In genomic region chr9:84030691-84031290, GRCm38 (mm10) we compare ENCODE assay signal across 19 mouse cellular contexts.
DNase-seq lines count a peak whose midpoint lies in the region; ATAC-seq and TF ChIP-seq lines count a peak whose summit lies in the region.
"Had no signal": no experiment of that assay in that cellular context is flagged by ENCODE, and none has a peak within 500 bp of the region (broad histone marks: within the 10 kb centered on the region; RNA-seq: fewer than 3 reads in every experiment).

No protein-coding gene starts in this region.

- no peak for TF ChIP-seq CTCF in lung, adult 2 months (IDR thresholded peaks at IDR 0.05; ENCODE audit: insufficient read depth, low read length)

- H3K27ac ChIP-seq in hindbrain, embryonic 12.5 days = peak overlapping the region; percentile 30; the same call in 1 of the 2 replicates
- no peak overlapping the region for H3K27ac ChIP-seq in hindbrain, embryonic 16.5 days (ENCODE audit: low read depth, low read length)
- no peak overlapping the region for H3K27ac ChIP-seq in lung, embryonic 15.5 days
- H3K27ac ChIP-seq: forebrain, embryonic 12.5 days; heart, adult 2 months; hindbrain, embryonic 14.5 days had no signal

- 68% methylated on average over 6 of the region's 6 CpGs for WGBS in hindbrain, embryonic 12.5 days
- 62% methylated on average over 6 of the region's 6 CpGs for WGBS in hindbrain, embryonic 16.5 days
- whole genome bisulfite sequencing in lung, embryonic 15.5 days = 46% methylated on average over 6 of the region's 6 CpGs
- 57% methylated on average over 6 of the region's 6 CpGs for WGBS in lung, adult 2 months

- peaks cover 23% of the 10 kb centered on the region for H3K4me1 ChIP-seq in hindbrain, embryonic 12.5 days
- peaks cover 6% of the 10 kb centered on the region for H3K4me1 ChIP-seq in hindbrain, embryonic 16.5 days (ENCODE audit: control insufficient read depth, insufficient read depth, low read depth, low read length)
- H3K4me1 ChIP-seq in lung, embryonic 15.5 days = peaks cover 18% of the 10 kb centered on the region
- H3K4me1 ChIP-seq in lung, adult 2 months (ENCODE audit: control insufficient read depth, insufficient read depth, low read length) = no peaks in the 10 kb centered on the region

- no peak for ATAC-seq in hindbrain, embryonic 12.5 days (ENCODE audit: low FRiP score)
- no peak for ATAC-seq in hindbrain, embryonic 16.5 days
- peak; percentile 53; the same call in 1 of the 2 replicates for ATAC-seq in lung, embryonic 15.5 days (ENCODE audit: borderline replicate concordance, extremely low read depth, low FRiP score, low TSS enrichment)
- peak; percentile 44 for ATAC-seq in megakaryocyte progenitor cell, adult 5-6 weeks (replicated peaks; ENCODE audit: poor library complexity)

- no peak overlapping the region for H3K9ac ChIP-seq in hindbrain, embryonic 12.5 days
- H3K9ac ChIP-seq in hindbrain, embryonic 16.5 days (ENCODE audit: low read depth, low read length) = no peak overlapping the region
- H3K9ac ChIP-seq in lung, embryonic 15.5 days = no peak overlapping the region
- H3K9ac ChIP-seq: forebrain, embryonic 12.5 days; hindbrain, embryonic 14.5 days had no signal

- H3K4me2 ChIP-seq in hindbrain, embryonic 12.5 days (replicated peaks) = no peak overlapping the region
- H3K4me2 ChIP-seq in hindbrain, embryonic 16.5 days (ENCODE audit: low read length) = no peak overlapping the region
- H3K4me2 ChIP-seq in lung, embryonic 15.5 days = no peak overlapping the region
- H3K4me2 ChIP-seq: forebrain, embryonic 12.5 days; hindbrain, embryonic 14.5 days had no signal

- no peak for DNase-seq in lung, adult 2 months
- DNase-seq in Muller cell, postnatal 12 days (ENCODE audit: inconsistent ontology term) = peak; percentile 22
- no peak for DNase-seq in cerebellum, postnatal 14 days
- no peak for DNase-seq in urinary bladder, adult 2 months (ENCODE audit: low spot score)
- DNase-seq: adrenal gland, adult 2 months; cerebellum, adult 2 months; gastrocnemius, postnatal 10 days; heart, adult 2 months; kidney, adult 11 months; lung, postnatal 4 days; midbrain, embryonic 14.5 days; right cerebral cortex, adult 18-20 months had no signal

- no peaks in the 10 kb centered on the region for H3K27me3 ChIP-seq in hindbrain, embryonic 12.5 days
- H3K27me3 ChIP-seq in hindbrain, embryonic 16.5 days (replicated peaks; ENCODE audit: control insufficient read depth, insufficient read depth, low read length) = no peaks in the 10 kb centered on the region
- no peaks in the 10 kb centered on the region for H3K27me3 ChIP-seq in lung, embryonic 15.5 days
- H3K27me3 ChIP-seq: forebrain, embryonic 12.5 days had no signal

- TF ChIP-seq POLR2A in lung, adult 2 months (IDR thresholded peaks at IDR 0.05; ENCODE audit: borderline replicate concordance, extremely low read depth, low read depth, low read length) = no peak

- H3K4me3 ChIP-seq in hindbrain, embryonic 12.5 days = no peak overlapping the region
- H3K4me3 ChIP-seq in hindbrain, embryonic 16.5 days (ENCODE audit: low read length) = no peak overlapping the region
- no peak overlapping the region for H3K4me3 ChIP-seq in lung, embryonic 15.5 days
- H3K4me3 ChIP-seq in lung, adult 2 months (replicated peaks; ENCODE audit: extremely low read depth, low read depth, low read length) = no peak overlapping the region
- H3K4me3 ChIP-seq: forebrain, embryonic 12.5 days; heart, adult 2 months; myocyte had no signal

- no peaks in the 10 kb centered on the region for H3K9me3 ChIP-seq in hindbrain, embryonic 12.5 days (replicated peaks)
- no peaks in the 10 kb centered on the region for H3K9me3 ChIP-seq in hindbrain, embryonic 16.5 days (ENCODE audit: control insufficient read depth, low read length)
- H3K9me3 ChIP-seq in lung, embryonic 15.5 days = no peaks in the 10 kb centered on the region
- H3K9me3 ChIP-seq: forebrain, embryonic 12.5 days had no signal

- no peaks in the 10 kb centered on the region for H3K36me3 ChIP-seq in hindbrain, embryonic 12.5 days
- H3K36me3 ChIP-seq in hindbrain, embryonic 16.5 days (ENCODE audit: control insufficient read depth, insufficient read depth, low read length) = no peaks in the 10 kb centered on the region
- no peaks in the 10 kb centered on the region for H3K36me3 ChIP-seq in lung, embryonic 15.5 days
- H3K36me3 ChIP-seq: forebrain, embryonic 12.5 days had no signal

Comparison
In these comparisons a context has a peak if more than half of its experiments do, and no peak if none do; other contexts are left out.
1. ATAC-seq: peak in lung, embryonic 15.5 days (single experiment) and megakaryocyte progenitor cell, adult 5-6 weeks (single experiment); none in hindbrain, embryonic 12.5 days (single experiment) and hindbrain, embryonic 16.5 days (single experiment).